Mouse (Mus musculus) adrenal gland, postnatal 36 days (tissue): ENCODE measurements around the gene Nav2. TPM values are rescaled to one million over a fixed set of nuclear protein-coding genes. Genes with fewer than 3 reads are reported as not detected.

Experiments used
- DNase-seq, 2 experiments: peaks; one replicate each; pipeline ENCODE4 v3.0.0; 2021; ENCODE audit warnings: mixed read lengths in 1 of 2
- total RNA-seq, 2 experiments: library from RNA; stranded (reverse); gene quantifications; 2 replicates each; pipeline ENCODE4 v1.2.3; 2021

Gene Nav2
- total RNA-seq, 2 experiments from 2014 or later, result 6.4 to 8.7 TPM

DNA sequence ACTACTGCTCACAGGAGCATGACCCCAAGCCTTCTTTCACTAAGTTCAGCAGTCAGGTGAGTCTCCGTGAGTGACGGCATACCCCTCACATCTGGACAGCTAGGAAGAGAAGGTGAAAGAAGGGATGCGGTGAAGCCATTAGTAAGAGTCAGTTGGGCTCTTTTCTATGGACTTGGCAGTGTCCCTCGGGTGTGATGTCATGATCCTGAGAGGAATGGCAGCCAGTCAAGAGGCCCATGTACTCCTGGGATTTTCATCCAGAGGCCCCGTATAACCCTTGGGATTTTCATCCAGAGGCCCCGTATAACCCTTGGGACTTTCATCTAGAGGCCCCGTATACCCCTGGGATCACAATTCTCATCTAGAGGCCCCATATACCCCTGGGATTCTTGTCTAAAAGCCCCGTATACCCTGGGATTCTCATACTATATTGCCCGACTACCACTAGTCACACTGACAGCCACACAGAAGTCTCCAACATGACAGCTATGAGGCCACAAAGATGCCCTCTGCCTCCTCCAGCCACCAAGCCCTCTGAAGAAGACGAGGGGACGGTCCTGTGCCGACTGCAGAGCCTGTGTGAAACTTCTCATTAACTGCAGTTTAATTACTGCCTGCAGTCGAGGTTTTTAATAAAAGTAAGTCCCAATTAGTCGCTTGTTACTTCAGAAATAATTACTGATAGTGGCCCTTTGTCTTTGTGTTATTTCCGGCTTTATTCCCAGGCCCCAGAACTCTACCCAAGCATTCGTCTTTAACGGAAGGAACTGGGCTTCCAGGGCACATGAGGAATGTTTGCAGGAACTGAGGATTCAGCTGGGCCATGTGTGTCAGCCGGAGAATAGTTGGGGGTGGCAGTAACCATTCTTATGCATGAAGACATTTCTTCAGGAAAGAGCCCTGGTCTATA lies 251.4 kb downstream of the Nav2 start:
- no peak for DNase-seq

GRCm38 (mm10) chr7:49162079-49162478 lies 253.6 kb downstream of the Nav2 start:
- no peak for DNase-seq

DNA sequence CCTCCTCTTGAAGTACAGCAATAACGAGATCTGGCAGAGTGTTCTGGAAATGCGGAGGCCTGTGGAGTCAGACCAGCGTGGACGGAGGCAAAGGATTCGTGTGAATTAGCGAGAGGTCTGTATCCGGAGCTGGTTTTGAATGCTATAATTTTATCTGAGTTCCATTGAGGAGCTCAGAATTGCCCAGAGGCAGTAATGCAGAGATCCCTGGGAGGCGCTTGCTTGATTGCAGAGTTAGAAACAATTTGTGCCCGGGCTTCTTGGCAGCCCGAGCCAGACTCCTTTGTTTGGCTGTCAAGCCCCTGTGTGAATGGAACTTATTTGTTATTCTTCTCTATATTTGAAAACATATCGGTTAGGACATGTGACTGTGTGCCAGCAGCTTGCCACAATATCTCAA lies 255.3 kb downstream of the Nav2 start:
- DNase-seq, result no peak

DNA sequence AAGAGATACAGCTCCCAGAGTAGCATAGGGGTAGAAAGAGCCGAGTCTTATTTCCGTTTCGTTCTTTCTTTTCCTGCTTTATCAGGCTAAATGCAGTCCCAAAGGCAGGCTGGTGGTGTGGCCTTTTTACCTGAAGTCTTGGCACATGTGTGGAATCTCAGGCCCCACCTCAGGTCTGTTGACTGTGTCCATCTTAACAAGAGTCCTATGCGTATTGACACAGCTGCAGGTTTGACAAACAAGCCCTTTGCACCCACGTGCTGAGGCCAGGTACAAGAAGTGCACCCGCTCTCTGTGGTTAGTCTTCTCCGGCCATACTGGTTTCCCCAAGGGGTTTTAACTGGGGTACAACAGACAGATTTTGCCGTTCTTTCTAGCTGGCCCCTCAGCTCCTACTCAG lies 256.4 kb downstream of the Nav2 start:
- DNase-seq, result no peak

DNA sequence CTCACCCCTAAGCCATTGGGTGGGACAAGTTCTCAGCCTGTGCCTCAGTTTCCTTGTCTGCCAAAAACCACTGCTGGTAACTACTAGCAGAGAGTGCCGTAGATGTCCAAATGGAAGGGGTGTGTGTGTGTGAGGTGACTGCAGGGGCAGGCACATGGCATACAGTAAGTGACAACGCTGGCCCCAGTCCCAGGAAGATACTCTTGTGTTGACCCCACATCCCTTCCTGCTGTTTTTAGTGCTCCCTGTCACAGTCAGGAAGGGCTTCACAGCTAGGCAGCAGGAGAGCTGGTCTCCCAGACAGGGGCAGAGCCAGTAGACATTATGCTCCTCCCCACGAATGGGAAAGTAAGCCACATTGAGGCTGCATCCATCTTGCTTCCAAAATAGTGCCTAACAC lies 264.4 kb downstream of the Nav2 start:
- DNase-seq, result peak; percentile 20 to 31

DNA sequence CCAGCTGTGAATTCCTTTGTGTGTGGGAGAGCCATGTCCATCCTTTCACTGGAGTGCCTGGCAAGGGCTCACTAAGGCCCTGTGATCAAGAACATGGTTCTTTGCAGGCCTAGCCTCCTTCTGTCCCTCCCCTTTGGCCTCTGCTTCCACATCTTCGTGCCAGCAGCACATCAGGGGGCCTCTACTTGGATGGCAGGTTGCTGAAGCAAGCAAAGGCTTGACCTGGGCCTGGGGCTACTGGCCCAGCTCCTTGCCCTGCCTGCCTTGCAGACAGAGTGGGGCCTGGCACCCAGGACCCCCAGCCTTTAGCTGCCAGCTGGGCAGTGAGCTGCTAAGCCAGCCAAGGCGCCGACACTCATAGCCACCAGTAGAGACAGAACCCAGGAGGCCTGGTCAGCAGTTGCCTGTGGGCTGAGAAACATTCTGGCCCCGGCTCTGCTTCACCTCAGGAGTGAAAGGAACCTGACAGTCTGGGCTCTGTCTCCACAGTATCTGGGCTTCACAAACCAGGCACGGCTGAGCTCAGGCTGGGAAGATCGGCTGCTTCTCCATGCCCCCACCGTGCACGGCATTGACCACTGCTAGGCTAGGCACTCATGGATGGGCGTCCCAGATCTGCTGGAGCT lies 267.4 kb downstream of the Nav2 start:
- no peak for DNase-seq

DNA sequence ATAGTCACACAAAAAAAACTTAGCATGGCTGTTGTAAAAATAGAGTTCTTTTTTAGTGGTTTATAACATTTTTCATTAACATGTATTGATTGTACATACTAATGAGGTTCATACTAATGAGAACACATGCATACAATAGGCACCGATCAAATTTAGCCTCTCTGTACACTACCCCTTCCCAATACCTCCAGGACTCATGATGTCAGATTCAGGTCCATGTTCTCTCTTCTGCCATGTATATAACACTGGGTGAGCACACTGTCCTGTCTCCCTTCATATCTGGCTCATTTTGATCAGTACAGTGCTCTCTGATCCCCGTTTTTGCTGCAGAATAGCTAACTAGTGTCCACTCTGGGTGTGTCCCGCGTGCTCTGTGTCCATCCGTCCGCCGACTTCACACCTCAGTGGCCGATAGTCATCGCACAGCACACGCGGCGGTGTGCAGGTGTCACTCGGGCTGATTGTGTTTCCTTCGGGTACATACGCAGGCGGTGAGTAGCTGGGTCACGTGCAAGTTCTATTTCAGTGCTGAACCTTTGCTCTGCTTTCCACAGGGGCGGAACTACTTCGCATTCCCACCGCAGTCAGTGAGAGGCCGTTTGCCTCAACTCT lies 268.2 kb downstream of the Nav2 start:
- DNase-seq, result no peak

GRCm38 (mm10) chr7:49178217-49178616 lies 269.7 kb downstream of the Nav2 start:
- no peak for DNase-seq

DNA sequence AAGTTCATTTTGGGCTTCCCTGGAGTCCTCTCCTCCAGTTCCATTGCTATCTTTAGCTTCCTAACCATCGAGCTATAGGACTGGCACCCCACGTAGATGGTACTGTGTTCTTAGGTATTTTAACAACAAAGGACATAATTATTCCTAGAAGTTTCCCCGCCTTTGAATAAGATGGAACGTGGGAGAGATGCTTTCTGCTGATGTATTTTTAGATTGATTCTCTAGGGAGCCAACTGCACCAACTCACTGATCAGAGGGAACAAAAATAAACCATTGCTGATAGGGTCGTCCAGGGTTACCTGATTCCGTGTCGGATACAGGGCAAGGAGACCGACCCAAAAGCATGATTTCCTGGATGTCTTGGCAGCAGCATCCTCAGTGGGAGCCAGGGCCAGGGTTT lies 272.5 kb downstream of the Nav2 start:
- no peak for DNase-seq

DNA sequence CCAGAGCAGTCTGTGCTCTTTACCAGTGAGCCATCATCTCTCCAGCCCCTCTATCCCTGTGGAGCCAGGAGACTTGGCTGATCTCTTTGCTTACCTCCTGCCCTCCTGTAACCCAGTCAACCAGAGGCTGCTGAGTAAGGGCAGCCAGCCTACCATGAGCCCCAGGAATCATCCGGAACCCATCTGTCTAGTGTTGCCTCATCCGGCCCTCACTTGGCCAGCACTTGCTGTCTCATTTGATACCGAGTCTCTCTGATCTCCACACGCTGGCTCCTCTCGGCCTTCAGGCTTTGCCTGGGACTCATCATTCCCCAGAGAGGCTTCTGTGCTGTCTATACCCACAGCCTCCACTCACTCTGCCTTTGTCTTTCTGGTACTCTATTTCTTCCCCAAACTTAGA lies 273.9 kb downstream of the Nav2 start:
- no peak for DNase-seq

GRCm38 (mm10) chr7:49183696-49184095 lies 275.2 kb downstream of the Nav2 start:
- no peak for DNase-seq

- no peak for DNase-seq
Observed at GRCm38 (mm10) chr7:49185991-49186390, 277.5 kb downstream of the Nav2 start.

- no peak for DNase-seq
Observed at GRCm38 (mm10) chr7:49189364-49189763, 280.8 kb downstream of the Nav2 start.

- no peak for DNase-seq
Observed at GRCm38 (mm10) chr7:49190231-49190985, 281.9 kb downstream of the Nav2 start.

DNA sequence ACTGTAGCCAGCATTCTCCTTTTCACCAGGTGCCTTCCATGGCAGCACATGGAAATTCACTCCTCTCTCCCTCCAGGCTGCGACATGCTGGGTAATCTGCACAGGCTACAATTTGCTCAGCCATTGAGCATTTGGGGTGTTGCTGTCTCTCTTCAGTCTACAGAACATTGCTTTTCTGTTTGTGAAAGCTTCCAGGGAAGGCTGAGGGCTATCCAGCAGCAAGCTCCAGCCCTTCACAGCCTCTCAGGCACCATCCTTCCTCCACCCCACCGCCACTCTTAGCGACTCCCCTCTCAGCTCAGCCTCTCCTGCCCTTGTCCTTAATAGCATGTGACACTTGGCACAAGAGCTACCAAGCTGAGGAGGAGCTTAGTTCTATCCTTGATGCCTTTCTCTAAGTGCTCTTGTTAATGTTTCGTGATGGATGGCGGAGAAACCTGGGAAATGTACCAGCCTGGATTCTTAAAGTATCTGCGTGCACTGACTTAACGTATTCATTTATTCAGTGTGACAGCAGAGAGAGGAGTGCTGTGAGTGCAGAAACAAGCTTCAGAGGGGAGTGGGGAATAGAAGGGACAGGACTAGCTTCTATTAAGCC lies 282.7 kb downstream of the Nav2 start:
- no peak for DNase-seq

- DNase-seq, result no peak
Observed at GRCm38 (mm10) chr7:49192061-49192695, 283.7 kb downstream of the Nav2 start.

- no peak for DNase-seq
Observed at GRCm38 (mm10) chr7:49195711-49196147, 287.2 kb downstream of the Nav2 start.

DNA sequence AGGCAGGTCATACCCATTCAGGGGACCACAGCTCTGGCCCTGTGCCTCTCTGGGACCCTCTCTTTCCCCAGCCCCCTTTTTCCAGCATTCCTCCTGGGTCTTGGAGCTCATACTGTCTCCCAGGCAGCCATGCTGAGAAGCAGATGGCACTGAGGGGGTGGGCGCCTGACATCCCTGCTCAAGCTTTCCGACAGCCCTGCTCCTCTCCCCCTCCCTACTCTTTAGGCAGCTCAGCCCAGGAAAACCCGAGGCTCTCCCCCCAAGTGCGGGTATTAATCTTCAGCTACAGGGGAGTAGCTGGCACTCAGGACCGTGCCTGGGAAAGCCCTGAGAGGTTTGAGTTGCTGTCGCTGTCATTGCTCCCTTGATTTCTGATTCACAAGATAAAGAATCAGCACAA lies 290.9 kb downstream of the Nav2 start:
- DNase-seq, result no peak

- DNase-seq, result no peak
Observed at GRCm38 (mm10) chr7:49200270-49200669, 291.8 kb downstream of the Nav2 start.

DNA sequence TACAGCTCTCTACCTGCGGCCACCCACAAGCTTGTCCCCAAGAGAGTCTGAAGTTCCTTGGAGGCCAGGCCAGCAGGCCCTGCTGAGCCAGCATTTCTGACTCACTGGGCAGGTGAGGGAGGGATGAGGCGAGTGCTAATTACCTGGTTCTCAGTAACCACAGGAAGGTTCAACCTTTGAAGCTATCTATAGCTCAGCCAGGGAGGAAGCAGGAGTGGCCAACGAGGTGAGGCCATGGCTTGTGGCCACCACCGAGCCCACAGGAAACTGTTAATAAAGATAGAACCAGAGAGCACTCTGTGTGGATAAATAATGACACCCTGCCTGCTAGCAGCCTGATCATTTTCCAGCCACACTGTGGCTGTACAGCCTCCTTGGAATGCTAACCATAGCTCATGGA lies 294.5 kb downstream of the Nav2 start:
- no peak for DNase-seq

- peak in 1 of 2 experiments; percentile 18 for DNase-seq
Observed at GRCm38 (mm10) chr7:49204856-49205255, 296.3 kb downstream of the Nav2 start.
